Mouse (Mus musculus): ENCODE results near the gene Klhl29.

- TF ChIP-seq CTCF (IDR thresholded peaks at IDR 0.05; ENCODE audit: control insufficient read depth, insufficient read depth, insufficient read length) (no peak), MYOD1 (IDR thresholded peaks at IDR 0.05; ENCODE audit: control insufficient read depth, insufficient read length, low read depth) (no peak), MAX (IDR thresholded peaks at IDR 0.05) (no peak), USF1 (IDR thresholded peaks at IDR 0.05; ENCODE audit: low read depth) (no peak)
Observed at GRCm38 (mm10) chr12:5111343-5111742, 264.1 kb downstream of the Klhl29 start.

All from C2C12 (cell line).